Mouse (Mus musculus) kidney, adult 2 months (tissue): ENCODE measurements around the gene Llgl2.

Experiments
- CTCF ChIP-seq: fragments of 200-500 bp; conservative IDR thresholded peaks from 2 replicates; pipeline ENCODE4 v1.5.1; 2011; ENCODE audit warnings: low read depth, mild to moderate bottlenecking, control low read depth, low read length, moderate library complexity, mixed read lengths; ENCODE audit not compliant: insufficient read depth, insufficient read length
- POLR2A ChIP-seq: fragments of 200-500 bp; IDR thresholded peaks from one replicate; pipeline ENCODE4 v1.6.1; 2011; ENCODE audit warnings: low read depth, low read length, control low read depth

DNA sequence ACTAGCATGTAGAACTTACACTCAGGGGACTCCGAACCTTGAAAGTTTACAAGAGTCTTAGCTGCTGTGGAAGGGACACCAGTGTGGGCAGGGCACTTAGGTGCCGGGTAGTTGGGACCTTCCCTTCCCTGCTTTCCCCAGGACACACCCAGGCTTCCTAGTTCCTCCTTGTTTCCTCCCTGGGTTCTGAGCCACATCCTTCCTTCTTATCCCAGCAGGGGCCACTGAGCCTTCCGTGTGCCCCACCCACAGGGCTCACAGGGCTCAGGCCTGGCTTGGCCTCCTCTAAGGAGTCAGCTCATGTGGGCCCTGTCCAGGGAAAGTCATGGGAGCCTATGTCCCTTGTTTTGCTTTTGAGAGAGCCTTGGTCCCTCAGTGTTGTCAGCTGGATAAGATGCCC, 15.9 kb downstream of the Llgl2 start:
- no peak for TF ChIP-seq CTCF
- no peak for TF ChIP-seq POLR2A
